Mouse (Mus musculus) ES-E14 (cell line): ENCODE measurements around the gene Dapk1.

Experiments used
- CHD2 ChIP-seq: IDR thresholded peaks from 2 replicates; pipeline ENCODE4 v1.6.1; 2014; ENCODE audit warnings: mild to moderate bottlenecking, low read depth, low read length, inconsistent platforms
- MAFK ChIP-seq: IDR thresholded peaks from 2 replicates; pipeline ENCODE4 v1.6.1; 2014; ENCODE audit warnings: mild to moderate bottlenecking, low read depth, low read length, inconsistent platforms; ENCODE audit not compliant: insufficient read depth
- ZNF384 ChIP-seq: IDR thresholded peaks from 2 replicates; pipeline ENCODE4 v1.6.1; 2012; ENCODE audit warnings: low read depth, low read length, inconsistent platforms

DNA sequence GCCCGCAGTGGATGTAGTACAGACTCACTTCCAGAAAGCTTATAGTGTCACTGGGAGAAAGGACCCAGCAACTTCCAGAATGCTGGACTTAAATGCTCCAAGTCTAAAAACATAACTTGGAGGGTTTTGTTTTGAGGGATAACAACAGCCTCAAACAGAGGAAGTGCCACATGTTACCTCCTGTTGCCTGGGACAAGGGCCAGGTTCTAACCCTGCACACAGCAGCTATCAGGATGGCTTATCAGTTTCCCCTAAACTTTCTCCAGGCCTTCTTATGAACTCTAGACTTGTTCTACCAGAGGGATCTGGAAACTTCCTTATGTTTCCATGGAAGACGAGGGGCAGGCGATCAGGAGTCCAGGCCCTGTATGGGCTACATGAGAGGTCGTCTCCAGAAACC lies 85.7 kb downstream of the Dapk1 start:
- TF ChIP-seq CHD2, result no peak
- no peak for TF ChIP-seq ZNF384
- TF ChIP-seq MAFK, result no peak
